Mouse (Mus musculus) sigmoid colon, adult 10 weeks (tissue): ENCODE results near the gene Slc35f5. TPM values are rescaled to one million over a fixed set of nuclear protein-coding genes. Genes with fewer than 3 reads are reported as not detected.

ENCODE experiments used
- polyA plus RNA-seq: library from polyadenylated mRNA; stranded (reverse); fragments of 350-450 nt; fragmentation: Illumina TruSeq; extraction: RNeasy Lipid Tissue Mini Kit (QIAGEN cat#74804); gene quantifications from one replicate; pipeline ENCODE4 v1.2.3, GENCODE M21; 2014; ENCODE audit warnings: low read depth, low replicate concordance

Gene Slc35f5
- 188 TPM for polyA plus RNA-seq

DNA sequence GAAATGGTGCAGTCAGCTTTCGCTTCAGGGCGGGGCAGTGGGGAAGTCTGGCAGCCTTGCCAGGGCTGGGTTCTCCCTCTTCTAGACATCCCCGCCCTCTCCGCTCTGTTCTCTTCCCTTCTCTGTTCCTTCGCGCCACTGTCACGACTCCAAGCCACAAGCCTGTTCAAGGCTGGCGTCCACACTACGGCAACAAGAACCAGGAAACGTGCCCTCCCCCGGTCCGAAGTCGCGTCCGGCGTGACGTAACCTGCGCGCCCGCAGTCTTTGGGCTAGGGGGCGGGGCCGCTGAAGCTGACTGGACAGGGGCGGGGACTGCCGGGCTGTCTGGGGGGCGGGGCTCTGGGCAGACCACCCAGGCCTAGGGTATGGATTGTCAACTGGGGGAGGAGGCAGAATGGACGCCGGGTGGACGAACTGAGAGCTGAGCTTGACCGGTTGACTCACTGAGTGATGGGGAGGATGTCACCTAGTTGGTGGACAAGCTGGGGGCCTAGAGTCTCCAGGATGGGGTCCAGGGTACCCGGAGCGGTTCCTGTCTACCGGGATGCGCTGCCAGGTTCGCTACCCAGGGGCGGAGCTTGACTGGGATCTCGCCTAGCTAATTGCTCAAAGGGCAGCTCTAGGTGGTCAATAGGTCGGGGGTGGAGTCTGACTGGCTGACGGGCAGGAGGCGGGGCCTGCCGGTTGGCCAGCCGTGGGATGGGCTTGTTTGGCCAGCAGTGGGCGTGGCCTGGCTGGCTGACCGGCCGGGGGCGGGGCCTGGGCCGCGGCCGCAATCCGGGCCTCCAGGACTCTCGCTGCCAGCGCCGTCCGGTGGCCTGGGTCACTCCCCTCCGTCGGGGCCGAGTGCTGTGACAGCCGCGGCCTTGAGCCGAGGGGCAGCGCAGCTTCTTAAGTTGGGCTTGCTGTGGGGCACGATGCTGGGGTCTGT lies at the start of gene Slc35f5:
Gene Slc35f5 (plus strand): TSS at position 337 of the 934 bp plus-strand sequence.

Other genes with a start within 250 kb of the Slc35f5 start
- 939 TPM for gene Actr3, start 124.9 kb upstream of the Slc35f5 start, polyA plus RNA-seq
- 2.8 TPM for gene Gpr39, start 116.4 kb downstream of the Slc35f5 start, polyA plus RNA-seq